Mouse (Mus musculus): Measurements from ENCODE around the gene Nr1d2. TPM values are rescaled to one million over a fixed set of nuclear protein-coding genes. Genes with fewer than 3 reads are reported as not detected.

Gene Nr1d2
- polyA plus RNA-seq, 1 experiment from 2014 or later: 10.5 TPM

- no peak for ATAC-seq (replicated peaks; ENCODE audit: insufficient number of reproducible peaks, low FRiP score, low TSS enrichment)
- Histone ChIP-seq H3K9me3 (replicated peaks; ENCODE audit: control insufficient read depth, low read length) (no peaks in the 10 kb centered on the region), H3K27ac (ENCODE audit: low read depth, low read length) (no peak overlapping the region), H3K4me2 (no peak overlapping the region), H3K36me3 (ENCODE audit: control insufficient read depth, insufficient read depth, low read length) (no peaks in the 10 kb centered on the region), H3K4me1 (ENCODE audit: control insufficient read depth, insufficient read depth, low read length) (no peaks in the 10 kb centered on the region), H3K27me3 (ENCODE audit: control insufficient read depth, insufficient read depth, low read length) (no peaks in the 10 kb centered on the region), H3K4me3 (ENCODE audit: low read depth, low read length) (no peak overlapping the region), H3K9ac (ENCODE audit: low read depth, low read length) (no peak overlapping the region)
Measured at GRCm38 (mm10) chr14:18167041-18167440, 71.9 kb downstream of the Nr1d2 start.

Small RNAs within 50 kb of the gene (microRNA-seq; reads per million reads assigned to microRNA genes)
- gene Gm44469 (ENCODE audit: borderline number of aligned reads): not detected

Other genes starting within 250 kb of the Nr1d2 start
- gene Nkiras1, start 32.0 kb upstream of the Nr1d2 start, polyA plus RNA-seq (2014; fragmentation: Nextera tagmentation; extraction: Ambion mirVana): 15.3 and 19.3 TPM in 2 replicates
- gene Rpl15, start 32.3 kb upstream of the Nr1d2 start, polyA plus RNA-seq (2014; fragmentation: Nextera tagmentation; extraction: Ambion mirVana): 300 and 344 TPM in 2 replicates
- gene Ube2e1, start 92.7 kb upstream of the Nr1d2 start, polyA plus RNA-seq (2014; fragmentation: Nextera tagmentation; extraction: Ambion mirVana): 20.3 and 27.5 TPM in 2 replicates

Data from heart, embryonic 11.5 days (tissue).